Mouse (Mus musculus) small intestine, adult 2 months (tissue): Measurements from ENCODE around the gene Ctf2.

ENCODE experiments used
- CTCF ChIP-seq: fragments of 200-500 bp; IDR thresholded peaks from 2 replicates; pipeline ENCODE4 v1.5.1; 2012; ENCODE audit warnings: low read depth, mild to moderate bottlenecking, control low read depth, inconsistent platforms, low read length, moderate library complexity, mixed read lengths; ENCODE audit not compliant: insufficient replicate concordance, insufficient read length; ENCODE audit errors: extremely low read depth
- POLR2A ChIP-seq: fragments of 200-500 bp; IDR thresholded peaks from 2 replicates; pipeline ENCODE4 v1.6.1; 2012; ENCODE audit warnings: low read depth, mild to moderate bottlenecking, control low read depth, inconsistent platforms, low read length, moderate library complexity

GRCm38 (mm10) chr7:127778350-127778749 is 46.4 kb upstream of the Ctf2 start:
- TF ChIP-seq CTCF (no peak), POLR2A (no peak)
